Mouse (Mus musculus) embryonic facial prominence, embryonic 12.5 days (tissue): Measurements from ENCODE around the gene Olfr675. TPM values are rescaled to one million over a fixed set of nuclear protein-coding genes. Genes with fewer than 3 reads are reported as not detected.
"Not testable (repeated sequence)": the region's sequence is repeated elsewhere in the genome, so short reads cannot be mapped to it uniquely, and the experiment has no call there.

ENCODE experiments used
- ATAC-seq: fragments of 200-750 bp; cut with Nextera tagmentation; 2 replicates; pipeline ENCODE4 v1.8.0; 2017; ENCODE audit not compliant: insufficient number of reproducible peaks, insufficient read depth, low FRiP score, low TSS enrichment
- H3K27ac ChIP-seq: fragments of 300-500 bp; sonication (generic); 2 replicates; pipeline ENCODE4 v1.5.1; 2016; ENCODE audit warnings: mild to moderate bottlenecking
- H3K27me3 ChIP-seq: fragments of 300-500 bp; sonication (generic); 2 replicates; pipeline ENCODE4 v1.6.1; 2016; ENCODE audit warnings: mild to moderate bottlenecking, moderate library complexity
- H3K36me3 ChIP-seq: fragments of 300-500 bp; sonication (generic); 2 replicates; pipeline ENCODE4 v1.6.1; 2016; ENCODE audit warnings: mild to moderate bottlenecking
- H3K4me1 ChIP-seq: fragments of 300-500 bp; sonication (generic); 2 replicates; pipeline ENCODE4 v1.6.1; 2016
- H3K4me2 ChIP-seq: fragments of 300-500 bp; sonication (generic); replicated peaks from 2 replicates; pipeline ENCODE4 v1.6.1; 2016; ENCODE audit warnings: mild to moderate bottlenecking, moderate library complexity
- H3K4me3 ChIP-seq: fragments of 300-500 bp; sonication (generic); 2 replicates; pipeline ENCODE4 v1.5.1; 2016; ENCODE audit warnings: mild to moderate bottlenecking
- H3K9ac ChIP-seq: fragments of 300-500 bp; sonication (generic); 2 replicates; pipeline ENCODE4 v1.6.1; 2016; ENCODE audit warnings: mild to moderate bottlenecking, moderate library complexity
- H3K9me3 ChIP-seq: fragments of 300-500 bp; sonication (generic); 2 replicates; pipeline ENCODE4 v1.6.1; 2016; ENCODE audit warnings: mild to moderate bottlenecking, moderate library complexity
- WGBS: fragments of 180-500 bp; shearing (Covaris S2); methylation state at CpG from one replicate; pipeline ENCODE4 v1.1.7; 2016; 5-methylcytosine and 5-hydroxymethylcytosine counted together
- polyA plus RNA-seq: library from polyadenylated mRNA; unstranded; fragments of >200 nt; fragmentation: Nextera tagmentation; extraction: Ambion mirVana; gene quantifications from 2 replicates; pipeline ENCODE4 v1.2.1, GENCODE M21; 2016

The Olfr675 gene
- polyA plus RNA-seq = not detected in 2 replicates

- Histone ChIP-seq H3K9ac (no peak within 1 kb of the TSS), H3K36me3 (no peaks in the 10 kb centered on the region), H3K27me3 (no peaks in the 10 kb centered on the region), H3K4me3 (no peak within 1 kb of the TSS), H3K27ac (peak within 1 kb of the TSS; percentile 54; the same call in 1 of the 2 replicates), H3K4me2 (no peak within 1 kb of the TSS), H3K9me3 (no peaks in the 10 kb centered on the region), H3K4me1 (no peaks in the 10 kb centered on the region)
- no peak for ATAC-seq
- 64% methylated on average over 1 of the region's 1 CpGs for WGBS
These were observed at the start of gene Olfr675 for GRCm38 (mm10) chr7:105028360-105028759. Gene Olfr675, minus strand, starts transcription at chr7:105028460.

- H3K4me2 ChIP-seq = no peak within 1 kb of the TSS
- no peak within 1 kb of the TSS for H3K27ac ChIP-seq
- 92% methylated on average over 1 of the region's 1 CpGs for WGBS
- H3K27me3 ChIP-seq = no peaks in the 10 kb centered on the region
- no peak within 1 kb of the TSS for H3K9ac ChIP-seq
- no peaks in the 10 kb centered on the region for H3K4me1 ChIP-seq
- no peak for ATAC-seq
- H3K4me3 ChIP-seq = no peak within 1 kb of the TSS
- H3K9me3 ChIP-seq = no peaks in the 10 kb centered on the region
- H3K36me3 ChIP-seq = no peaks in the 10 kb centered on the region
These were observed 35.9 kb upstream of the Olfr675 start, which contains the start of gene Olfr678 for GRCm38 (mm10) chr7:105064175-105064574. Gene Olfr678, plus strand, starts transcription at chr7:105064475.

- Histone ChIP-seq H3K27ac (no peak overlapping the region), H3K4me1 (no peaks in the 10 kb centered on the region), H3K4me3 (no peak overlapping the region), H3K9me3 (no peaks in the 10 kb centered on the region), H3K27me3 (no peaks in the 10 kb centered on the region), H3K9ac (no peak overlapping the region), H3K4me2 (no peak overlapping the region), H3K36me3 (no peaks in the 10 kb centered on the region)
- ATAC-seq = no peak
These were observed 30.7 kb upstream of the Olfr675 start for GRCm38 (mm10) chr7:105058951-105059350.

- not testable (repeated sequence) for ATAC-seq, H3K36me3 ChIP-seq, H3K9ac ChIP-seq, H3K27ac ChIP-seq, H3K4me1 ChIP-seq, H3K9me3 ChIP-seq, H3K4me3 ChIP-seq, H3K27me3 ChIP-seq, H3K4me2 ChIP-seq
- 62% methylated on average over 5 of the region's 5 CpGs for WGBS
These were observed 5.6 kb upstream of the Olfr675 start for GRCm38 (mm10) chr7:105033836-105034235.

GRCm38 (mm10) chr7:105032398-105032797, 4.1 kb upstream of the Olfr675 start, which contains the start of gene Olfr676:
Gene Olfr676, plus strand, starts transcription at chr7:105032698.
- no peak for ATAC-seq
- Histone ChIP-seq H3K9me3 (no peaks in the 10 kb centered on the region), H3K4me2 (no peak within 1 kb of the TSS), H3K4me1 (no peaks in the 10 kb centered on the region), H3K9ac (no peak within 1 kb of the TSS), H3K4me3 (no peak within 1 kb of the TSS), H3K27ac (no peak within 1 kb of the TSS), H3K27me3 (no peaks in the 10 kb centered on the region), H3K36me3 (no peaks in the 10 kb centered on the region)

- WGBS = 47% methylated on average over 1 of the region's 1 CpGs
These were observed 5.7 kb downstream of the Olfr675 start for GRCm38 (mm10) chr7:105022530-105022929.

GRCm38 (mm10) chr7:105001929-105002328, 26.3 kb downstream of the Olfr675 start, which contains the start of gene Olfr672:
Gene Olfr672, minus strand, starts transcription at chr7:105002029.
- H3K4me3 ChIP-seq = no peak within 1 kb of the TSS
- H3K4me1 ChIP-seq = no peaks in the 10 kb centered on the region
- H3K27me3 ChIP-seq = no peaks in the 10 kb centered on the region
- H3K36me3 ChIP-seq = no peaks in the 10 kb centered on the region
- no peak within 1 kb of the TSS for H3K4me2 ChIP-seq
- no peaks in the 10 kb centered on the region for H3K9me3 ChIP-seq
- H3K9ac ChIP-seq = no peak within 1 kb of the TSS
- no peak for ATAC-seq
- no peak within 1 kb of the TSS for H3K27ac ChIP-seq

More at GRCm38 (mm10) chr7:105022530-105022929, 5.7 kb downstream of the Olfr675 start:
- H3K36me3 ChIP-seq = no peaks in the 10 kb centered on the region
- no peak overlapping the region for H3K9ac ChIP-seq
- no peak overlapping the region for H3K27ac ChIP-seq
- no peaks in the 10 kb centered on the region for H3K27me3 ChIP-seq
- H3K4me1 ChIP-seq = no peaks in the 10 kb centered on the region
- H3K4me2 ChIP-seq = no peak overlapping the region
- H3K4me3 ChIP-seq = no peak overlapping the region
- H3K9me3 ChIP-seq = no peaks in the 10 kb centered on the region
- ATAC-seq = no peak

GRCm38 (mm10) chr7:104979026-104979425, 49.2 kb downstream of the Olfr675 start, which contains the start of gene Olfr671:
Gene Olfr671, minus strand, starts transcription at chr7:104979126.
- WGBS = 81% methylated on average over 1 of the region's 1 CpGs
- Histone ChIP-seq H3K36me3 (no peaks in the 10 kb centered on the region), H3K4me2 (no peak within 1 kb of the TSS), H3K9ac (no peak within 1 kb of the TSS), H3K9me3 (no peaks in the 10 kb centered on the region), H3K4me3 (no peak within 1 kb of the TSS), H3K27me3 (no peaks in the 10 kb centered on the region), H3K27ac (no peak within 1 kb of the TSS), H3K4me1 (no peaks in the 10 kb centered on the region)
- ATAC-seq = no peak

- 70% methylated on average over 2 of the region's 2 CpGs for WGBS
- not testable (repeated sequence) for H3K27me3 ChIP-seq, H3K9me3 ChIP-seq, H3K4me2 ChIP-seq, H3K4me3 ChIP-seq, H3K27ac ChIP-seq, H3K36me3 ChIP-seq, H3K9ac ChIP-seq, H3K4me1 ChIP-seq, ATAC-seq
These were observed 55.8 kb downstream of the Olfr675 start for GRCm38 (mm10) chr7:104972507-104972906.

Other genes starting within 250 kb of the Olfr675 start
- not detected in 2 replicates for gene Usp17lb, start 185.9 kb downstream of the Olfr675 start, polyA plus RNA-seq
- gene Usp17la, start 171.5 kb downstream of the Olfr675 start, polyA plus RNA-seq = not detected in 2 replicates
- not detected in 2 replicates for gene Olfr665, start 150.4 kb downstream of the Olfr675 start, polyA plus RNA-seq
- not detected in 2 replicates for gene Olfr666, start 132.5 kb downstream of the Olfr675 start, polyA plus RNA-seq
- gene Olfr667, start 107.0 kb downstream of the Olfr675 start, polyA plus RNA-seq = not detected in 2 replicates
- not detected in 2 replicates for gene Olfr668, start 100.4 kb downstream of the Olfr675 start, polyA plus RNA-seq
- gene Olfr669, start 94.2 kb downstream of the Olfr675 start, polyA plus RNA-seq = not detected in 2 replicates
- not detected in 2 replicates for gene Olfr670, start 65.8 kb downstream of the Olfr675 start, polyA plus RNA-seq
- gene Olfr671, start 49.3 kb downstream of the Olfr675 start, polyA plus RNA-seq = not detected in 2 replicates
- gene Olfr672, start 26.4 kb downstream of the Olfr675 start, polyA plus RNA-seq = not detected in 2 replicates
- gene Olfr676, start 4.2 kb upstream of the Olfr675 start, polyA plus RNA-seq = not detected in 2 replicates
- gene Olfr677, start 22.9 kb upstream of the Olfr675 start, polyA plus RNA-seq = not detected in 2 replicates
- gene Olfr678, start 36.0 kb upstream of the Olfr675 start, polyA plus RNA-seq = not detected in 2 replicates
- not detected in 2 replicates for gene Olfr679, start 52.7 kb upstream of the Olfr675 start, polyA plus RNA-seq
- gene Olfr680-ps1, start 64.4 kb upstream of the Olfr675 start, polyA plus RNA-seq = not detected in 2 replicates
- not detected in 2 replicates for gene Olfr681, start 88.4 kb upstream of the Olfr675 start, polyA plus RNA-seq
- not detected in 2 replicates for gene Olfr683, start 118.6 kb upstream of the Olfr675 start, polyA plus RNA-seq
- not detected in 2 replicates for gene Olfr684, start 135.2 kb upstream of the Olfr675 start, polyA plus RNA-seq
- not detected in 2 replicates for gene Olfr685, start 157.6 kb upstream of the Olfr675 start, polyA plus RNA-seq
- gene Olfr686, start 179.0 kb upstream of the Olfr675 start, polyA plus RNA-seq = not detected in 2 replicates